Mouse (Mus musculus): ENCODE results near the gene Rpl23.

DNA sequence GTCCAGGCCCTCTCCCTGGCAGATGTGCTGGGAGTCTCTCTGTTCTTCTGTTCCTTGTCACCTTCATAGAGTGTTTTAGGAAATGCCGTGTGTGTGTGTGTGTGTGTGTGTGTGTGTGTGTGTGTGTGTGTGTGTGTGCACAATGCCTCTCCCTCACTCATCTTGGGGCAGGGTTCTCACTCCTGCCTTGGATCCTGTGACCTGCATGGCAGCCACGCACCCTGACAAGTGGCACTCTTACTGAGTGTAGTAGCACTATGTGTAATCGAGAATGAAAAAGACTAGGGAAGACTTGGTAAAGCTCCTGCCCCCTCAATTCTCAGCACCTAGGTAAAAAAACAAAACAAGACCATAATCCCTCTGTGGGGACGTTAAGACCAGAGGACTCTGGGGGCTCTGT lies 36.9 kb upstream of the Rpl23 start:
- no peak for TF ChIP-seq CTCF (IDR thresholded peaks at IDR 0.05; ENCODE audit: low read depth)
- no peak for TF ChIP-seq EP300 (IDR thresholded peaks at IDR 0.05; ENCODE audit: low read depth)

All from liver, embryonic 14.5 days (tissue).